Mouse (Mus musculus) cerebellum, adult 2 months (tissue): Measurements from ENCODE around the gene Vars.

Source experiments
- CTCF ChIP-seq: fragments of 200-500 bp; IDR thresholded peaks from 2 replicates; pipeline ENCODE4 v1.5.1; 2011; ENCODE audit warnings: low read depth, mild to moderate bottlenecking, control low read depth, low read length, moderate library complexity, borderline replicate concordance; ENCODE audit not compliant: insufficient read depth
- POLR2A ChIP-seq: fragments of 200-500 bp; IDR thresholded peaks from 2 replicates; pipeline ENCODE4 v1.6.1; 2011; ENCODE audit warnings: low read length, control low read depth, borderline replicate concordance; ENCODE audit not compliant: insufficient read depth

DNA sequence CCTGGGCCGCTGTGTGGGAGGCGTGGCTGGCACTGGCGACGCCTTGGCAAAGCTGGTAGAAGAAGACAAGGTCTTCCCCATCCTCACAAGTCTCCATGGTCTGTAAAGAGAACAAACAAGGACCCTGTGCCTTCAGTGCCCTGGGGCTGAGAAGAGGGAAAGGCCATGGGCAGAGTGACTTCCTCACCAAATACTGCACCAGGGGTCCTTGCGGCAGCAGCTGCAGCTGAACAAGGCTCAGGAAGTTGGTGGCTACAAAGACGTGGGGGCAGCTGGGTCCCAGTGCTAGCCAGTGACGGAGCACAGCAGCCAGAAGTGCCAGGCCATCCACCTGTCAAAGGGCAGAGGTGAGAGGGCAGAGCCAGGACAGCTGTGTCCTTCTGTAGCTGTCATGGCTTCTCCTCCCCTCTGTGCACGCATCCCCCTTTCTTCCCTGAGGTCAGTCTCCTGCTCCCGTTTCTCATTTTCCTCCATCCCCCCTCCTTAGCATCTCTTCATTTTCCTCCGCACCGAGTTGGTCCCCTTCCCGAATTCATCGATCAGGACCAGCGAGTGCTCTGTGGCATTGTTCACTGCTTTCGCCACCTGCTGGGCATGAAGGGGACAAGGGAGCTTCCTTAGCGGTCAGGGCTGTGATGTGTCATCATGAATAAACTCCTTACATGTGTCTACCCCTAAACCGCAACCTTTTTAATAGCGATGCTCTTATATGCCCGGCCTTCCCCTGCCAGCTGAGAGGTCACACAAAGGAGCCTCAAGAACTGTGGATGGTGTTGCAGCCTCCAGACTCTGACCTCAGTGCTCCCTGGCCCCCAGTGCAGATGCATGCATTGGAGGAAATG lies 29.1 kb downstream of the Vars start:
- TF ChIP-seq POLR2A, result no peak
- peak; percentile 37; the same call in 1 of the 2 replicates for TF ChIP-seq CTCF
